Mouse (Mus musculus) gastrocnemius, postnatal 25 days (tissue): ENCODE data around the gene Klk1b3. TPM values are rescaled to one million over a fixed set of nuclear protein-coding genes. Genes with fewer than 3 reads are reported as not detected.
A peak's percentile ranks its signal among the peaks of the same experiment; 100 is the strongest.
"Not testable (repeated sequence)": the region's sequence is repeated elsewhere in the genome, so short reads cannot be mapped to it uniquely, and the experiment has no call there.

Source experiments
- DNase-seq: peaks from one replicate; pipeline ENCODE4 v3.0.0; 2022
- long read RNA-seq, 2 experiments: library from polyadenylated mRNA; stranded (forward); transcript quantifications; one replicate each; pipeline ENCODE4 v2.0.0; 2021
- total RNA-seq, 2 experiments: library from RNA; stranded (reverse); gene quantifications; 1 replicate in 1 of 2; 2 replicates in 1 of 2; pipeline ENCODE4 v1.2.3; 2021

Klk1b3 gene
- total RNA-seq: not detected
- long read RNA-seq, experiment 1: 0 reads
- long read RNA-seq, experiment 2: 0 reads

DNA sequence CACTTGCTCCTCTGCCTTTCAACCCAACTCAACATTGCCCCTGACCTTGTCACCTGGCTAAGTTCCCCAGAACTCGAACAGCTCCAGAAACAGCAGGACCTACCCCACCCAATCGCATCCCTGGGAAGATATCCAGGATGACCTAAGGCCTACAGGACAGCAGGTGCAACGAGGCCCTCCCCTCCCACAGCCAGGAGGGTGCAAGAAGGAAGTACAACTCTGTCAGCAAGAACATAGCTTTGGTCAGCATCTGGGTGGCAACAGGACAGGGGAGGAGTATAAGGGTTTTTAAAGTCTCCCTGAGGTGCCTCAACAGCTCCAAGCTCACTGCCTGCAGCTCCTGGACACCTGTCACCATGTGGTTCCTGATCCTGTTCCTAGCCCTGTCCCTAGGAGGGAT lies at the start of gene Klk1b3:
Gene Klk1b3, plus strand, starts transcription at position 301 of the 400 bp plus-strand sequence.
- no peak for DNase-seq

- DNase-seq: no peak
Measured at GRCm38 (mm10) chr7:44179299-44180045, 18.5 kb upstream of the Klk1b3 start.

DNA sequence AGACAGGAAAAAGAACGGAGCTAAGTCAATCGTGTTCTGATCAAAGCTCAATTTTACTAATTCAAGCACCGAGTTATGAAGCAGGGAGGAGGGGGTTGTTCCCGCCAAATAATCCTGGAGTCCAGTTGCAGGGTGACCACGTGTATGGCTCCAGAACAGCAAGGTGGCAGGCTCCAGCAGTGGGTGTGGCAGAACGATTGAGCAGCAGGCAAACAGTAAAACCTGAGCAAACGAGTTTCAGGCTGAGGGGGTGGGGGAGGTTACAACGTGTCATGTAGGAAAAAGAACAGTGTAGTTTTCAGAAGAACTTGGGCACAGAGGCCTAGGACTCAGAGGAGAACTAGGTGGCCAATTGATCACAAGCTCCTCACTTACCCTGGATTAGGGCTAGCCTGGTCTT lies 11.5 kb upstream of the Klk1b3 start:
- DNase-seq: not testable (repeated sequence)

- not testable (repeated sequence) for DNase-seq
Measured at GRCm38 (mm10) chr7:44187936-44188335, 10.1 kb upstream of the Klk1b3 start, which contains the start of gene Klk1b24. Gene Klk1b24, plus strand, starts transcription at chr7:44188236.

- not testable (repeated sequence) for DNase-seq
Measured at GRCm38 (mm10) chr7:44193466-44193865, 4.5 kb upstream of the Klk1b3 start.

- not testable (repeated sequence) for DNase-seq
Measured at GRCm38 (mm10) chr7:44207135-44207534, 9.1 kb downstream of the Klk1b3 start, which contains the start of gene Klk1b4. Gene Klk1b4, plus strand, starts transcription at chr7:44207435.

DNA sequence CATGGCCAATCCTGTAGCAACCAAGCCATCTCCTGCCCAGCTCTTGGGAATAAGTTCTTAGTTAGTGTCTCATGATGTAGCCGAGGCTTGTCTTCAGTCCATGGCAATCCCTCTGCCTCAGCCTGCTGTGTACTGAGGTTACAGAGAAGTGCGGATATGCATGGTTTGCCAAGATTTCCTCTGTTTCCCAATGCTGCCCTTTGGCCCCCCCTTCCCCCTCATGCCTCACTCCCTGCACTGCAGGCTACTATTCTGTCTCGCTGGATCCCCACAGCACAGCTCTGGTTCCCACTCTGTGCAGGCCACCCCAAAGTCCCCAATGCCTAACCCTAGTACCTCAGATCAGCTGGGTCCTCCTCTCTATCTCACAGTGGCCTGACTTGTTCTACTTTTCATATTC lies 10.3 kb downstream of the Klk1b3 start:
- no peak for DNase-seq

- DNase-seq: no peak
Measured at GRCm38 (mm10) chr7:44215645-44216044, 17.7 kb downstream of the Klk1b3 start, which contains the start of gene Klk1b5. Gene Klk1b5, plus strand, starts transcription at chr7:44215945.

- DNase-seq: not testable (repeated sequence)
Measured at GRCm38 (mm10) chr7:44221601-44222000, 23.6 kb downstream of the Klk1b3 start.

- DNase-seq: not testable (repeated sequence)
Measured at GRCm38 (mm10) chr7:44222335-44222734, 24.3 kb downstream of the Klk1b3 start.

- DNase-seq: no peak
Measured at GRCm38 (mm10) chr7:44225076-44225475, 27.1 kb downstream of the Klk1b3 start, which contains the start of gene Klk1. Gene Klk1, plus strand, starts transcription at chr7:44225360.

DNA sequence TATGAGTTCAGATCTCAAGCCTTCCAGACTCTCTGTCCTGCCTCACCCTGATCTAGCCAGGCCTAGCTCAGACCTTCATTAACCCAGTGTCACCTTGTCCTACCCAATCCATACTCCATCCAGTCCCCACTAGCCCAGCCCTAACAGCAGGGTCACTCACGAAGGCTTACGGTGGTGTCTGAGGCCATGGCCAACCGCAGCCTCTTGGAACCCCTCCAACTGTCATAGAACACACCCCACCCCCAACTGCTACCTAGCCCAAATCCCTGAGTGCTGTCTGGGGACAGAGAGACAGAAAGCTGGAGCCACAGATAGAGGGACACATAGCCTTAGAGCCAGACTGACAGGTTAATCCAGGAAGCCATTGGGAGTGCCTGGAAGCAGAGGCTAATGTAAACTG lies 37.9 kb downstream of the Klk1b3 start, which contains the start of gene Gm36864:
Gene Gm36864, plus strand, starts transcription at position 269 of the 400 bp plus-strand sequence.
- DNase-seq: no peak

DNA sequence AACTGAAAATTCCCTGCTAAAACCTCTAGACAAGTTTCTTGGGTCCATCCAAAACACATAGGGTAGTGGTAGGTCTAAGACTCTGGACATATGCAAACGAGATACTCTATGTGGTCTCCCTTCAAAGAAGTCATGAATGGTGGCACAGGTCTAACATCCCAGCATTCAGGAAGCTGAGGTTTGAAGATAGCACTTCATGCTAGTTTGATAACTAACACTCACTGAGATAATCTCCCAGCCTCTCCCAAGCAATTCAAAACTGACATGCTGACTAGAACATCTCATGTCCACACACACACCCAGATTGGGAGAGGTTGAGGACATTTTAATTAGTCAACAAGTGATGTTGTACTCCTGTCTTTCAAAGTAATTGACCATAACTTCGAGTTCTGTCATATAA lies 41.9 kb downstream of the Klk1b3 start:
- no peak for DNase-seq

- no peak for DNase-seq
Measured at GRCm38 (mm10) chr7:44240712-44241111, 42.7 kb downstream of the Klk1b3 start.

GRCm38 (mm10) chr7:44241163-44241562 lies 43.2 kb downstream of the Klk1b3 start:
- no peak for DNase-seq

DNA sequence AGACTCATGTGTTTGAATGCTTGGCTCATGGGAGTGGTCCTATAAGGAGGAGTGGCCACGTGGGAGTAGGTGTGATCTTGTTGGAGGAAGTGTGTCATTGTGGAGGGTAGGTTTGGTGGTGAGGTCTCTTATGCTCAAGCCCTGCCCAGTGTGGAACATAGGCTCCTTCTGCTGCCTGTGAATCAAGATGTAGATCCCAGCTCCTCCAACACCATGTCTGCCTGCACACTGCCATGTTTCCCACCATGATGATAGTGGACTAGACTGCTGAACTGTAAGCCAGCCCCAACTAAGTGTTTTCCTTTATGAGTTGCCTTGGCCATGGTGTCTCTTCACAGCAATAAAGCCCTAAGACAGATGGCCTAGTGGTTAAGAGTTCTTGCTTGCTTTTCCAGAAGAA lies 46.1 kb downstream of the Klk1b3 start:
- DNase-seq: no peak

GRCm38 (mm10) chr7:44246055-44246983 lies 48.3 kb downstream of the Klk1b3 start, which contains the start of the genes 1700028J19Rik and 2410002F23Rik:
Gene 1700028J19Rik, minus strand, starts transcription at chr7:44246695.
Gene 2410002F23Rik, plus strand, starts transcription at chr7:44246722.
- DNase-seq: peak; percentile 86

GRCm38 (mm10) chr7:44246984-44247470 lies 49.0 kb downstream of the Klk1b3 start:
- no peak for DNase-seq

DNA sequence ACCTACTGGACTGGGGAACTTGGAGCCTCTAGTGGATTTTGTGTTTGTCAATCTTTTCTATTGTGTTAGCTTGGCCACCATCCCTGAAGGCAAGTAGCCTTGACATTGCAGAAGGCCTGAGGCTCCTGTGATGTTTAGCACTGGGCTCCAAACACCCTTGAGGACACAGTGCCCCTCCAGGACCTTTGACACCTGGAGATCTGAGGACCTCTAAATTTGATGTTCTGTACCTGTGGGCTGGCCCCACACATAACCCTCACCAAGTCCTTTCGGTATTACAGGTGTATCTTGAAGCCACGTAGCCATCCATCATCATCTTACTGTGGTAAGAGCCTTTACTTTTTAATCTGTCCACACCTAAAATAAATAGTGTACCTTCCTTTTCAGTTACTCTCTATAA lies 50.0 kb downstream of the Klk1b3 start:
- DNase-seq: no peak

DNA sequence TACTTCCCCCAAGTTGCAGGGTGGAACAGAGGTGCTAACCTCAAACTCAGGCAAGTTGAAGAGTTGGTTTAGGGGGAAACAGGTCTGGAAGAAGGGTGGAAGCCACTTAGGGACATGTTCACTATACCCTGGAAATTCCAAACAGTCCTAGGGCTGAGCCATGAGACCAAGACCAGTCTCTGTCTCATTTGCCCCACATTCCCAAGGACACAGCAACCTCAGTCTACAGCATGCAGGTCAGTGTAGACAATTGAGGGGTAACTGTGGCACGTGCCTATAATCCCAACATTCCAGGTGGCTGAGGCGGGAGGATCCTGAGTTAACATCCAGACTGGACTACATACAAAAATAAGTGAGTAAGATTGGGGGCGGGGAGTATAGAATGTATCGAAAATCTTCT lies 51.3 kb downstream of the Klk1b3 start:
- no peak for DNase-seq

- not testable (repeated sequence) for DNase-seq
Measured at GRCm38 (mm10) chr7:44250732-44251275, 52.8 kb downstream of the Klk1b3 start.
